In genomic region chr6:48573280-48573679, GRCm38 (mm10) we compare ENCODE assay signal across 11 mouse cellular contexts. TPM values are rescaled to one million over a fixed set of nuclear protein-coding genes. Genes with fewer than 3 reads are reported as not detected.
DNase-seq lines count a peak whose midpoint lies in the region; ATAC-seq lines count a peak whose summit lies in the region.
"Had no signal": no experiment of that assay in that cellular context is flagged by ENCODE, and none has a peak within 500 bp of the region (broad histone marks: within the 10 kb centered on the region; RNA-seq: fewer than 3 reads in every experiment).

No protein-coding gene starts in this region.

- H3K9me3 ChIP-seq in intestine, embryonic 16.5 days (ENCODE audit: control insufficient read depth, low read length), result no peaks in the 10 kb centered on the region
- H3K9me3 ChIP-seq in lung, embryonic 16.5 days (ENCODE audit: control insufficient read depth, low read length), result no peaks in the 10 kb centered on the region; the same call in 1 of the 2 replicates
- H3K9me3 ChIP-seq in forebrain, embryonic 14.5 days (replicated peaks; ENCODE audit: control insufficient read depth, low read length), result no peaks in the 10 kb centered on the region
- H3K9me3 ChIP-seq: neural tube, embryonic 12.5 days had no signal

- H3K27ac ChIP-seq in intestine, embryonic 16.5 days (ENCODE audit: low read length), result peak overlapping the region; percentile 60
- H3K27ac ChIP-seq in lung, embryonic 16.5 days (ENCODE audit: low read length), result peak overlapping the region; percentile 64
- H3K27ac ChIP-seq in forebrain, embryonic 14.5 days (ENCODE audit: low read depth, low read length), result no peak overlapping the region
- H3K27ac ChIP-seq: hindbrain, postnatal 0 days; neural tube, embryonic 12.5 days had no signal

- H3K27me3 ChIP-seq in intestine, embryonic 16.5 days (replicated peaks; ENCODE audit: control insufficient read depth, insufficient read depth, low read length), result no peaks in the 10 kb centered on the region
- H3K27me3 ChIP-seq in lung, embryonic 16.5 days (ENCODE audit: control insufficient read depth, insufficient read depth, low read depth, low read length), result no peaks in the 10 kb centered on the region
- H3K27me3 ChIP-seq in forebrain, embryonic 14.5 days (replicated peaks; ENCODE audit: control insufficient read depth, insufficient read depth, low read length), result no peaks in the 10 kb centered on the region
- H3K27me3 ChIP-seq: neural tube, embryonic 12.5 days; Patski had no signal

- H3K4me1 ChIP-seq in intestine, embryonic 16.5 days (ENCODE audit: control insufficient read depth, insufficient read depth, low read length), result peaks cover 15% of the 10 kb centered on the region
- H3K4me1 ChIP-seq in lung, embryonic 16.5 days (replicated peaks; ENCODE audit: control insufficient read depth, insufficient read depth, low read length), result peaks cover 20% of the 10 kb centered on the region
- no peaks in the 10 kb centered on the region; the same call in 1 of the 2 replicates for H3K4me1 ChIP-seq in forebrain, embryonic 14.5 days (ENCODE audit: control insufficient read depth, insufficient read depth, low read length)
- H3K4me1 ChIP-seq: neural tube, embryonic 12.5 days had no signal

- no peak overlapping the region for H3K4me2 ChIP-seq in intestine, embryonic 16.5 days (ENCODE audit: low read depth, low read length)
- no peak overlapping the region for H3K4me2 ChIP-seq in lung, embryonic 16.5 days (ENCODE audit: low read depth, low read length)
- H3K4me2 ChIP-seq in forebrain, embryonic 14.5 days (ENCODE audit: low read length), result no peak overlapping the region
- H3K4me2 ChIP-seq: neural tube, embryonic 12.5 days had no signal

- no peak overlapping the region for H3K9ac ChIP-seq in intestine, embryonic 16.5 days (ENCODE audit: low read depth, low read length)
- H3K9ac ChIP-seq in lung, embryonic 16.5 days (ENCODE audit: low read length), result no peak overlapping the region; the same call in 1 of the 2 replicates
- H3K9ac ChIP-seq in forebrain, embryonic 14.5 days (ENCODE audit: low read length), result no peak overlapping the region
- H3K9ac ChIP-seq: neural tube, embryonic 12.5 days had no signal

- DNase-seq in adrenal gland, postnatal 14 days, result peak; percentile 58
- DNase-seq in adrenal gland, adult 18-20 months (ENCODE audit: low spot score in 2 of 2), result no peak
- peak; percentile 64 to 73 for DNase-seq in heart, adult 18-20 months
- no peak for DNase-seq in frontal cortex, postnatal 14 days (ENCODE audit: low spot score in 2 of 2)
- no peak for DNase-seq in gastrocnemius, adult 8-10 months (ENCODE audit: low spot score in 2 of 2)
- DNase-seq in forebrain, embryonic 14.5 days (ENCODE audit: low spot score), result no peak

- 42% methylated on average over 10 of the region's 10 CpGs for WGBS in intestine, embryonic 16.5 days
- WGBS in lung, embryonic 16.5 days, result 42% methylated on average over 10 of the region's 10 CpGs
- 82% methylated on average over 10 of the region's 10 CpGs for WGBS in forebrain, embryonic 14.5 days

- H3K36me3 ChIP-seq in intestine, embryonic 16.5 days (ENCODE audit: control insufficient read depth, insufficient read depth, low read length), result no peaks in the 10 kb centered on the region
- H3K36me3 ChIP-seq in lung, embryonic 16.5 days (ENCODE audit: control insufficient read depth, insufficient read depth, low read length), result no peaks in the 10 kb centered on the region
- no peaks in the 10 kb centered on the region for H3K36me3 ChIP-seq in forebrain, embryonic 14.5 days (ENCODE audit: control insufficient read depth, insufficient read depth, low read length)

- ATAC-seq in intestine, embryonic 16.5 days, result 0 out of 2 replicates have a peak, but pooled peaks have one; percentile 22
- no peak for ATAC-seq in lung, embryonic 16.5 days (ENCODE audit: low read depth)
- ATAC-seq in forebrain, embryonic 14.5 days, result no peak
- ATAC-seq: hindbrain, postnatal 0 days; Patski had no signal

- H3K4me3 ChIP-seq in intestine, embryonic 16.5 days (ENCODE audit: low read length), result no peak overlapping the region
- no peak overlapping the region for H3K4me3 ChIP-seq in lung, embryonic 16.5 days (ENCODE audit: low read length)
- H3K4me3 ChIP-seq in forebrain, embryonic 14.5 days (ENCODE audit: low read depth, low read length), result no peak overlapping the region
- H3K4me3 ChIP-seq: neural tube, embryonic 12.5 days had no signal

RNA-seq across cellular contexts. Expression of gene Rarres2, which starts 0.7 kb away (rescaled TPM):
- 74.2 and 241 TPM in 2 replicates for total RNA-seq in adrenal gland, postnatal 14 days (2021)
- total RNA-seq in adrenal gland, adult 18-20 months (2021), result 100 to 1,000 TPM in 1 of 2 experiments, 10 to 100 TPM in 1; 55.3 to 165 TPM
- 10 to 100 TPM; 60.1 to 86.3 TPM for total RNA-seq in heart, adult 18-20 months (2021)
- polyA plus RNA-seq in intestine, embryonic 16.5 days (2015; fragmentation: Nextera tagmentation; extraction: Ambion mirVana), result 105 and 109 TPM in 2 replicates
- polyA plus RNA-seq in lung, embryonic 16.5 days (2015; fragmentation: Nextera tagmentation; extraction: Ambion mirVana), result 101 and 114 TPM in 2 replicates
- total RNA-seq in gastrocnemius, adult 8-10 months (2022), result 10 to 100 TPM in 2 of 4 experiments, 1 to 10 TPM in 2; 7.5 to 24.6 (median 14.4) TPM
- 4.0 and 5.3 TPM in 2 replicates for polyA plus RNA-seq in forebrain, embryonic 14.5 days (2014; fragmentation: Nextera tagmentation; extraction: Ambion mirVana)

RNA-seq across cellular contexts. Expression of gene Gm45021, which starts 16.1 kb away (rescaled TPM):
- not detected in 2 replicates for total RNA-seq in adrenal gland, postnatal 14 days (2021)
- not detected for total RNA-seq in adrenal gland, adult 18-20 months (2021)
- total RNA-seq in heart, adult 18-20 months (2021), result not detected
- polyA plus RNA-seq in intestine, embryonic 16.5 days (2015; fragmentation: Nextera tagmentation; extraction: Ambion mirVana), result not detected in 2 replicates
- not detected in 2 replicates for polyA plus RNA-seq in lung, embryonic 16.5 days (2015; fragmentation: Nextera tagmentation; extraction: Ambion mirVana)
- not detected for total RNA-seq in gastrocnemius, adult 8-10 months (2022)
- not detected in 2 replicates for polyA plus RNA-seq in forebrain, embryonic 14.5 days (2014; fragmentation: Nextera tagmentation; extraction: Ambion mirVana)
- total RNA-seq: hindbrain, postnatal 0 days had no signal
- polyA plus RNA-seq: hindbrain, postnatal 0 days; neural tube, embryonic 12.5 days; Patski had no signal

RNA-seq across cellular contexts. Expression of gene Lrrc61, which starts 18.7 kb away (rescaled TPM):
- 26.1 and 28.7 TPM in 2 replicates for total RNA-seq in adrenal gland, postnatal 14 days (2021)
- 10 to 100 TPM; 26.5 to 34.3 TPM for total RNA-seq in adrenal gland, adult 18-20 months (2021)
- 10 to 100 TPM; 14.7 to 18.6 TPM for total RNA-seq in heart, adult 18-20 months (2021)
- 10.4 and 12.5 TPM in 2 replicates for polyA plus RNA-seq in intestine, embryonic 16.5 days (2015; fragmentation: Nextera tagmentation; extraction: Ambion mirVana)
- 5.8 and 8.8 TPM in 2 replicates for polyA plus RNA-seq in lung, embryonic 16.5 days (2015; fragmentation: Nextera tagmentation; extraction: Ambion mirVana)
- 10 to 100 TPM; 20.8 to 25.0 (median 22.9) TPM for total RNA-seq in gastrocnemius, adult 8-10 months (2022)
- 10.7 and 10.9 TPM in 2 replicates for polyA plus RNA-seq in forebrain, embryonic 14.5 days (2014; fragmentation: Nextera tagmentation; extraction: Ambion mirVana)

RNA-seq across cellular contexts. Expression of gene Repin1, which starts 20.4 kb away (rescaled TPM):
- total RNA-seq in adrenal gland, postnatal 14 days (2021), result 42.8 TPM in 2 replicates
- total RNA-seq in adrenal gland, adult 18-20 months (2021), result 10 to 100 TPM; 67.2 to 77.6 TPM
- 10 to 100 TPM; 32.3 to 32.9 TPM for total RNA-seq in heart, adult 18-20 months (2021)
- 22.1 and 22.4 TPM in 2 replicates for polyA plus RNA-seq in intestine, embryonic 16.5 days (2015; fragmentation: Nextera tagmentation; extraction: Ambion mirVana)
- polyA plus RNA-seq in lung, embryonic 16.5 days (2015; fragmentation: Nextera tagmentation; extraction: Ambion mirVana), result 30.5 and 32.3 TPM in 2 replicates
- total RNA-seq in gastrocnemius, adult 8-10 months (2022), result 10 to 100 TPM; 28.9 to 35.0 (median 33.6) TPM
- polyA plus RNA-seq in forebrain, embryonic 14.5 days (2014; fragmentation: Nextera tagmentation; extraction: Ambion mirVana), result 27.3 and 34.3 TPM in 2 replicates

RNA-seq across cellular contexts. Expression of gene Gm44965, which starts 20.5 kb away (rescaled TPM):
- not detected in 2 replicates for total RNA-seq in adrenal gland, postnatal 14 days (2021)
- total RNA-seq in adrenal gland, adult 18-20 months (2021), result not detected
- not detected for total RNA-seq in heart, adult 18-20 months (2021)
- polyA plus RNA-seq in intestine, embryonic 16.5 days (2015; fragmentation: Nextera tagmentation; extraction: Ambion mirVana), result not detected in 2 replicates
- not detected in 2 replicates for polyA plus RNA-seq in lung, embryonic 16.5 days (2015; fragmentation: Nextera tagmentation; extraction: Ambion mirVana)
- 1 to 10 TPM in 2 of 4 experiments, not detected in 2; 4.4 to 9.4 TPM for total RNA-seq in gastrocnemius, adult 8-10 months (2022)
- polyA plus RNA-seq in forebrain, embryonic 14.5 days (2014; fragmentation: Nextera tagmentation; extraction: Ambion mirVana), result not detected in 2 replicates
- total RNA-seq: hindbrain, postnatal 0 days had no signal
- polyA plus RNA-seq: neural tube, embryonic 12.5 days had no signal

Comparison
In these comparisons a context has a peak if more than half of its experiments do, and no peak if none do; other contexts are left out.
1. DNase-seq: peak in adrenal gland, postnatal 14 days (single experiment) and heart, adult 18-20 months (2 of 2); none in adrenal gland, adult 18-20 months (0 of 2), frontal cortex, postnatal 14 days (0 of 2), gastrocnemius, adult 8-10 months (0 of 2) and forebrain, embryonic 14.5 days (single experiment).